Mouse (Mus musculus) C2C12 (cell line): ENCODE measurements around the gene Ica1.

Source experiments
- CEBPB ChIP-seq: IDR thresholded peaks from one replicate; pipeline ENCODE4 v1.6.1; 2011; ENCODE audit warnings: low read depth, mild to moderate bottlenecking, control low read depth, moderate library complexity
- CTCF ChIP-seq: IDR thresholded peaks from one replicate; pipeline ENCODE4 v1.5.1; 2011; ENCODE audit not compliant: control insufficient read depth, insufficient read depth, insufficient read length
- FOSL1 ChIP-seq: IDR thresholded peaks from one replicate; pipeline ENCODE4 v1.8.0; 2011; ENCODE audit warnings: mild to moderate bottlenecking, low read length; ENCODE audit not compliant: poor library complexity, insufficient read depth, severe bottlenecking
- MAX ChIP-seq: IDR thresholded peaks from one replicate; pipeline ENCODE4 v1.6.1; 2011; ENCODE audit warnings: mild to moderate bottlenecking, control low read depth
- MYOD1 ChIP-seq: IDR thresholded peaks from one replicate; pipeline ENCODE4 v1.6.1; 2011; ENCODE audit warnings: low read depth; ENCODE audit not compliant: control insufficient read depth, insufficient read length
- MYOG ChIP-seq: IDR thresholded peaks from one replicate; pipeline ENCODE4 v1.6.1; 2011; ENCODE audit not compliant: control insufficient read depth, insufficient read length; ENCODE audit errors: extremely low read depth
- USF1 ChIP-seq: IDR thresholded peaks from one replicate; pipeline ENCODE4 v1.6.1; 2011; ENCODE audit warnings: low read depth, mild to moderate bottlenecking, control low read depth, moderate library complexity

GRCm38 (mm10) chr6:8650413-8650812, 127.9 kb downstream of the Ica1 start:
- no peak for TF ChIP-seq CTCF
- no peak for TF ChIP-seq USF1
- no peak for TF ChIP-seq MAX
- TF ChIP-seq CEBPB = no peak
- TF ChIP-seq MYOG = no peak
- no peak for TF ChIP-seq MYOD1
- no peak for TF ChIP-seq FOSL1
